Mouse (Mus musculus) neutrophil, adult 5-6 weeks (primary cell): ENCODE results near the gene Aagab. TPM values are rescaled to one million over a fixed set of nuclear protein-coding genes. Genes with fewer than 3 reads are reported as not detected.

ENCODE experiments used
- ATAC-seq: fragments of 151-379, 151-347 bp; 2 replicates; pipeline ENCODE4 v1.8.0; 2017; ENCODE audit warnings: mild to moderate bottlenecking, moderate TSS enrichment; ENCODE audit not compliant: insufficient number of reproducible peaks, poor library complexity, low FRiP score, severe bottlenecking; ENCODE audit errors: extremely low read depth
- total RNA-seq: library from RNA; stranded (forward); fragments of 200-1000 nt; gene quantifications from 2 replicates; pipeline ENCODE4 v1.2.3, GENCODE M21; 2017

Gene Aagab
- total RNA-seq, 1 experiment from 2014 or later: 49.1 TPM

DNA sequence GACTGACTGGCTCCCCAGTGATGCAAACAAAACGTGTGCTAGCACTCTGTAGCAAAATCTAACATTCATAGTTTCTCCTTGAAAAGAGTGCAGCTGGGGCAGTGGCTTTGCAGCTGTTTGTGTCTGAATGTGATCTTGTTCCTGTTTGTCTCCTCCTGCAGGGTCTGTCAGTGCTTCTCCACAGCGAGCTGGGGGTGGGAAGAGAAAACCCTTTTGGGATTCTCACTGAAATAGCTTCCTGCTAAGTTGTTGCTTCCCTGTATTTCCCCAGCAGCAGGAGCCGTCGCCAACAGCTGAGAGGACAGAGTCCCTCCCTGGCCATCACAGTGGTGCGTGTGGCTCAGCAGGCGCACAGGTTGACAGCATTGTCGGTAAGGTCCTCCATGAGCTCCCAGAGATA lies 33.7 kb downstream of the Aagab start:
- no peak for ATAC-seq

DNA sequence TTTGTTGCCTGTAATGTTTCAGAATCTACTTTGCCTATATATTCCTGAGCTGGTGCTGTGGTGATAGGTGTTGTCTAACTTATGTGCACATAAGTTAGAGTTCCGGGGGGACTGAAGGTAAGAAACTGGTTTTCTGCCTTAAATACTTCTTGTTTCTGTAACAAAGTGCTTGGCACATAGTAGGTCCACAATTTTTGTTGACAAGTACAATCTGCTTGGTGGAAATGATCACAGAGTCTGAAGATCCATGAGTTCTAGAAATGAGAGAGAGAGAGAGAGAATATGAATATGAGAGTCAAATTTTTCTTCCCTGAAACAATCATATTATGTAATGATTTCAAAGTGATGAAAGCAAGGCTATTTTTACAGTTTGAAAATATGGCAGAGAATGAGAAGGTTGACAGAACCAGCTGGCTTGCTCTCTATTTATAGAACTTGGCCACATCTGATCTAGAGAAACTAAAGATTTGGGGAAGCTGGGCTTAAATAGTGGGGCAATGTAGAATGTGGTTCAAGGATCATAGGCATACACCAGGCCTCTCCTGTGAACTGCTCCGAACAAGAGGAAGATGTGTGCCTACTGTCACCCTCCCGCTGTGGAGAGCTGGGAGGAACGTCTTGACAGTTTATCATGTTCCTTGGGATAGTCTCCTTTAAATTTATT lies 39.7 kb downstream of the Aagab start:
- ATAC-seq: no peak

DNA sequence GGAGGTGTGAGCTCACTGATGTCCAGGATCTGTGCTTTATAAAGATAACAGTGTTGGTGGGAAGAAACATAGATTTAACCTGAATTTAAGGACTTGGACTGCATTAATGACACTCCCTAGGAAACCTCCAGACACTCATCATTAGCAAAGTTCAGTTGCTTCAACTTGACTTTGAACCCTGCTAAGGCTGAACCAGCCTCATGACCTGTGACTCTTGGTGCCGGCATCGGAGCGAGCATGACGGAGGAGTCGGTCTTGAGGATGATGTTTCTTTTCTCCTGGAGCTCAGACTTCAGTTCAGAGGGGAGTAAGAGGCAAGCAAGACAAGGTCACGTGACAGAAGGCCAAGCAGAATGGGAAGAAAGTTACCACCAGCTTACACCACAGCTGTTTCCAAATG lies 41.6 kb downstream of the Aagab start:
- ATAC-seq: no peak

GRCm38 (mm10) chr9:63645084-63645483 lies 42.6 kb downstream of the Aagab start:
- ATAC-seq: no peak

DNA sequence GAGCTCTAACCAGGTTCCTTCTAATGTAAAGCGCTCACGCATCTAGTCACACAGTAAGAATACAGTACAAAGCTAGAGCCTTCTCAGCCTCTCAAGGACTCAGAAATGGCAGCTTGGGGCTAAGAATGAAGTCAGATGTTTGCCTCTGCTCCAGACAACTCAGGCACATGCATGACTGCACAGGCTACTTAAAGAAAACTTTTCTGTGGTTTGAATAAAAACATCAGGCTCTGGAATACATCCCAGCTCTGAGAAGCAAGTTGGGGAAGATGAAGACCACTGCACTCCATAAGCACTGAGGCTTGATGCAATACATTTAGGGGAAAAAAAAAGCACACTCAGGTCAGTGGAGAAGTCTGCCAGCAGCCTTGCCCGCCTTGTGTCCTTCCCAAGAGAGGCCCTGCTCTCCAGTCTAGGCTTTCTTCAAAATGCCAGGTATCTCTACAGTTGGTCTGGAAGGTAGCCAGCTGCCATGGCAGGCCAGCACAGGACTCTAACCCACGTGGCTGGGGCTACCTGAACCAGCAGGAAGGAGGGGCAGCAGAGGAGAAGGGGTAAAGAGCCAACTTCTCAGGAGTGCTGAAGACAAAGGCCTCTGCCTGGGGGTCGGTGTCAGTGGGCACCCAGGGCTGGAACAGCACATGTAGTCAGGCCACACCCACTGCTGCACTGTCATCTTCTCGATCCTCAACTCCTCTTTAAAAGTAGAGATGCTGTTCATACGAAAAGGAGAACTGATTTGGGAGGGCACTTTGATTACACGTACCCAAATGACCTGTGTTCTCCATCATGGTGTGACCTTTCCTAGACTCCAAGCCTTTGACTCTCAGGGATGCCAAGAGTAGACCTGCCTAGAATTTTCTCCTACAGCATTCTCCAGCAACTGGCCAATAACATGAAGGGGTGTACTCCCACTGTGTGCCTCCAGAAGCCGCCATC lies 45.4 kb downstream of the Aagab start:
- ATAC-seq: no peak

GRCm38 (mm10) chr9:63648520-63648918 lies 46.1 kb downstream of the Aagab start:
- no peak for ATAC-seq

DNA sequence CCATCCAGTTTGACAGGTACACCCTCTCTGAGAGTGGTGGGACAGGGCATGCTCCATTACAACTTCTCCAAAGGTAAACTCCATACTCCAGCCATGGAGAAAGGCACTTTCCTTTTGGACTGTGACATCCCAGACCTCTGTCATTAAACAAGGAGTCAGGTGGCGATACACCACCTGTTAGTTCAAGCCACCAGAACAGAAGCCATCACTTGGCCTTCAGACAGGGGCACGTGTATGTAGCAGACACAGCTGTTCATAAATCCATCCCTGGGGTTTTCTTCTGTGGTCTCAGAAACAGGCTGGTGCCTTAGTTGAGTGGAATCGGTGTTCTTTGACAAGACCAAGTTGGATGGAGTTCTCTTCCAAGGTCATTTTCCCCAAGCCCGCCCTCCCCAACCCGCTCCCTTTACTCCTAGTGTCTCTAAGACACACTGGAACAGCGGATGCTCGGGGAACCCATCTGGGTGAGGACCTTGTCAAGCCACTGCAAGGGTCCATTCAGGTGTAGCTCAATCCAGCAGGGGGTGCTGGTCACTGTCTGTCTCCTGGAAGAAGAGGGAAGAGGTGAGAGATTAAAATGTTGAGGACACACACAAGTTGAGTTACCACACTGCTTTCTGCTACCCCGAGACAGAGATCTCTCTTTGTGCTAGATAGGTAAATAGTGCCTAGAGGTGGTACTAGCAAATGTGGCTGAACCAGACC lies 47.5 kb downstream of the Aagab start:
- ATAC-seq: no peak

DNA sequence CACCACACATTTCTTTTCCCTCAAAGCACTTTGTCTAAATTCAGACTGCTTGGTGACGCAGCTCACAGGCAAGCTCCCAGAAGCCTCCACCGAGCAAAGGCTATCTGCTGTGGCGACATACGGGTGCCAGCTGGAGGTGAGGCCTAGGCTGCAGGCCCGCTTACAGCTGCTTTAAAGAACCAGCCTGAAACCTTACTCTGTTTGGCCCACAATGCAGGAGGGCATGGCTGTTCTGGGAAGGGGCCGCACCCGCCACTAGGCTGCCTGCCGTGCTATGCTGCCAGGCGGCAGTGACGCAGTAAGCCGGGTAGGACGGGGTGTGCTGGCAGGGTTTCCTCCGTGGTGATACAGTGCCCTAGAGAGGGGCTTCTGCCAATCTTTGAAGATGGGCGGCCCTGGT lies 48.4 kb downstream of the Aagab start:
- ATAC-seq: no peak

GRCm38 (mm10) chr9:63651594-63651993 lies 49.1 kb downstream of the Aagab start:
- no peak for ATAC-seq

DNA sequence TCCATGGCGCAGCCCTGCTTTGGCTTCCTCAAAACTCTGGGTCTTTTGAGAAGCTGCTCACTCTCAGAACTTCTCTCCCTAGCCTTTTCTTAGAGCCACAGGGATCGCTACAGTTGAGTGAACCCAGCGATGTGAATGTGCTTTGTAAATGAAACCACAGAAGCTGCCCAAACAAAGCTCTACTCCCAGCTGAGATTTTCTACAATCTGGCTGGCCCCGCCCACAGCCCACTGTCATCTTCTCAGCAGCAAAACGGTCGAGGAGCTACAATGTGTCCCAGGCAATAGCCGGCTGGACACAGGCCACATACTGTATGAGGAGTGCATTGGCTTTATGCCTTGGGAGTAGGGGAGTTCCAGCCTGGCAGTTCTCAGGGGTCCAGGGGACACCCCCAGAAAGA lies 51.2 kb downstream of the Aagab start:
- no peak for ATAC-seq

DNA sequence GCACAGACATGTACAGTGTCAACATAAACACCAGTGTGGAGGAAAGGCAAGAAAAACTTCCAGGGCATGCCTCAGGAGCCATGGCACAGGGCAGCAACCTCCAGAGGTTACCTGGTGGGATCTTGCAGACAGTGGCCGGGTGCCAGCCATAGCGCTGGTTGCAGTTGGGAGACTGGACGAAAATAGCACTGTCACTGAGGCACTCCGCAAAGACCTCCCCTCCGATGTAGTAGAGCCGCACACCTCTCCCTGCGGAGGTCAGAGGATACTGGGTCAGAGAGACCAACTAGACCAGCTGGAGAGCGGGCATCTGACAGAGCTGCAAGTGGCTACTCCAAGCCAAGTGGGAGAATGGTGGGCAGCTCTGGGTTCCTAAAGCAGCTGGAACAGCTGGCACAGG lies 52.1 kb downstream of the Aagab start:
- no peak for ATAC-seq

DNA sequence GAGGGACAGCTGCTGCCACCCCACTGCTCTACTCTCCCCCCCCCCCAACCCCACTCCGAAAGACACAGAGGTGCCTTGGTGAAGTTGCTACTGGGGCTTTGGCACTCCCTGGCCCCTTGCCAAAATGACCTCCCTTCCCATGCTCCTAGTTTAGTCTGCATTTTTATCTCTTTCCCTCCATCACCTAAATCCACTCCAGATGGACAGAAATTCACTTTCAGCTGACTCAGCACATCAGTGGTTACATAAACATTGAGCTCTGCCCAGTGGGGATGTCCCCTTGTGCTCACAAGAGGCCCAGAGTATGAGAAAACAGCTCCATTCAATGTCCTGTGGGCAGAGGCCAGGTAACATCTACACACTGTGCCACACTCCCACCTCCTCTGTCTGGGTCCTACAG lies 52.6 kb downstream of the Aagab start:
- no peak for ATAC-seq

- no peak for ATAC-seq
Observed at GRCm38 (mm10) chr9:63657167-63657566, 54.7 kb downstream of the Aagab start.

- ATAC-seq: no peak
Observed at GRCm38 (mm10) chr9:63658436-63658835, 56.0 kb downstream of the Aagab start.

DNA sequence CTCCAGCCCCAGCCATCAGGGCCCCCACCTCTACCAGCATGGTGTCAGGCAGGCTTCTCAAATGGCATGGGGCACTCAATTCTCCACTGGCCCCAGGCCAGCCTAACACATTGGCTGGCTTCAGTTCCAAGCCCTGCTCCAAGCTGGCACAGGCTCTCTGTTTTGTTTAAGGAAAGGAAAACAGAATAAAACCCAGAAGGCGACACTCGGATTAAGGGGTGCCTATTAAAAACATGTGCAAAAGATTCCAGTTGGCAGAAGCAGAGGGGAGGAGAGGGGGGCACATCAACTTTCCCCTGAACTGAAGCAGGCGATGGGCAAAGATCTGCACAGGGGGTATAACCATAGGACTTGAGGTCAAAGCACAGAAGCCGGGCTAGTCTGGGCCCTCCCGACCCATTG lies 56.5 kb downstream of the Aagab start:
- no peak for ATAC-seq

- no peak for ATAC-seq
Observed at GRCm38 (mm10) chr9:63660061-63660460, 57.6 kb downstream of the Aagab start.

GRCm38 (mm10) chr9:63660691-63661090 lies 58.2 kb downstream of the Aagab start:
- no peak for ATAC-seq

GRCm38 (mm10) chr9:63662759-63663158 lies 60.3 kb downstream of the Aagab start:
- ATAC-seq: no peak

GRCm38 (mm10) chr9:63663222-63663621 lies 60.8 kb downstream of the Aagab start:
- ATAC-seq: no peak

- no peak for ATAC-seq
Observed at GRCm38 (mm10) chr9:63664300-63664745, 61.9 kb downstream of the Aagab start.
